Mouse (Mus musculus) thymus, adult 18-20 months (tissue): ENCODE measurements around the gene Cabp4.

Experiments used
- DNase-seq, 2 experiments: peaks; one replicate each; pipeline ENCODE4 v3.0.0; 2022; ENCODE audit warnings: mixed read lengths in 2 of 2

The Cabp4 gene

DNA sequence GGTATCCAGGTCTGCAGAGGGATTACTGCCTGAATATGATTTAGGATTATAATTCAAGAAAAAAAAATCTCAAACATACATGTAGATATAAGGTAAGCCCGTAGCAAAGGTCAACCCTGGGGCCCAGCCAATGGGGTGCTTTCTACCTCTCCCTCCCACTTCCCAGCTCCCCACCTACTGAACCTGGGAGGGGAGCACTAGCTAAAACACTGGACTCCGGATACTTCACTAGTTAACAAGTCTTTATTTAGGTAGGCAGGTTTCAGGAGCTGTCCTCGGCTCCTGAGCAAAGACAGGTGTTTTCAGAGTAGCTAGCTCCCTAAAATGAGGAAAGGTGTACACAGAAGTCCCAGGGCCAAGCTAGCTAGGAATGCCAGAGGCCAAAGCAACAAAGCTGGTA is 20.3 kb upstream of the Cabp4 start:
- no peak for DNase-seq

DNA sequence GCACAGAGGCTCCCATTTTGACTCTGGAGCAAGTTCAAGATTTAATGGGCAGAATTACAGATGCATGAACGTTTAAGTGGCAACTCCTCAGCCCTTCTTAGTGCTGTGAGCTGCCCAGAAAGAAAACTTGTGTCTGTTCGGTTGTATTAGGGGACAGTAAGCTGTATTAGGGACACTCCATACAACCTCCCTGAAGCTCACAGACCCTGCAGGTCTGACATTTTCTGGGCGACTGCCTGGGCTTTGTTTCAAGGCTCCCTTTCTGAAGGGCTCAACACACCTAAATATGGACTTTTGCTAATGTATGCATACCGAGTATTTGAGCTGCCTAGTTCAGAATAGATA is 19.7 kb upstream of the Cabp4 start:
- DNase-seq: no peak

DNA sequence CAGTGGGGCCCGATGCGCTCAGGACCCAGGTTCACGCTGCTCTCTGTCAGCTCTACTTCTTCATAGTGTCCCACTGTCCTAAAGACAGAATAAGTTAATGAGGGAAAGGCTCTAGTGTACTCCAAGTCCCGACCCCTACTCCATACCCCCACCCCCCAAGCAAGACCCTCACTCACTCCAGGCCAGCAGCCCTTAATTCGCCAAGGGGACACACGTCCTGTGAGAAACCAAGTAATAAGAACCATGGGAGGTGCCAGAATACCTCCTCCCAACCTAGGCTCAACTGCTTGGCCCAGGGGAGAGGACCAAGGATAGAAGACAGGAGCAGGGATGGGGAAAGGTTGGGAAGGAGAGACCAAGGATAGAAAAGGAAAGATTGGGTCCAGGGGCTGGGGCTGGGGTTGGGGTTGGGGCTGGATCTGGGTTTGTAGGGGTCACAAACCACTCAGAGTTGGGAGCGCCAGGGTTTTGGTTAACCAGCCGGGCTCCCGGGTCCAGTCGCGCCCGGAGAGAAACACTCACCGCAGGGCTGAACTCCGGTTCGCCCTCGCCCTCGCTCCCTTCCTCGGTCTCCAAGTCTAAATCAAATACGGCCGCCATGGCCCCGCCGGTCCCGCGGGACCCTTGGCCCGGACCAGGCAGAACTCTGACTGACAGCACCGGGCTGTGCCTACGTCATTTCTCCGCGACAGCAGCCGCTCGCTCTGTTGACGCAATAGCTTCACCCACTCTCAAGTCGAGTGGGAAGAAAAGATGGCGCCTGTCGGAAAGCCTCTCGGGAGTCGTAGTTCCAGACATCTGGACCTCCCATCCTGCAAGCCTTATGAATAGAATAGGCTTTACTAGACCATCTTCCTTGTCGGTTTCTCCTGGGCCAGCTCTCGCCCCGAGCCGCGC is 19.1 kb upstream of the Cabp4 start, which contains the start of gene Rps6kb2:
Rps6kb2 (minus strand) TSS at position 709 of the 897 bp plus-strand sequence.
- peak; percentile 88 to 91 for DNase-seq

DNA sequence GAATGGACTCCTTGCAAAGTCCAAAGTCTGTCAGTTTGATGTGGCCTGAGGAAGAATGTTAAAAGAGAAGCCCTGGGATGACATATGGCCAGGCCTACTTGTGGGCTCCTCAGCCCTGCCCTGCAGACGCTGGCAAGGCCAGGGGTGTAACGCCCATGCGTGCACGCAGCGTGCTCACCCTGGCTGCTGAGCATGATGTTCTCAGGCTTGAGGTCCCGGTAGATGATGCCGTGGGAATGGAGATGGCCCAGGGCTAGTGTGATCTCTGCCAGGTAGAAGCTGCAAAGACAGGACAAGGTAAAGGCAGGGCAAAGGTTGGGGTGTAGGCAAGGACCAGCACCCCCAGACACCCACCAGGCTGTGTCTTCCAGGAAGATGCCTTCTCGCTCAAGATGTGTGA is 15.2 kb upstream of the Cabp4 start:
- DNase-seq: no peak

DNA sequence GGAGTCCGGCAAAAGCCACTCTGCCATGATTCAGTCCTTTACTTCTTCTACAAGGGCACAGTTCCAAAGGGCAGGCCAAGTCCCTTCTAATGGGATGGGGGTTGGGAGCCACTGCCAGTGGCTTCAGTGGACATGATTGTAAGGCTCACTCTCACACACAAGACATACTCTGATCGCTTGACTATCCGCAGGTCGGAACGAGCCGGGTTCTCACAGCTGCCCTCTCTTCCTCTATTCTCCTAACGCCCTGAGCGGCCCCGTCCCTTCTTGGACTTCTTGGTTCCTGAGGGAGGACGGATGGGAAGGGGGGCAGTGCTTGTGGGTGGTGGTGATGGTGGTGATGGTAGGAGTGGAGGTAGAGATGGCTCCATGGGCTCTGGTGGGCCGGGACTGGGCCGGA is 12.9 kb upstream of the Cabp4 start:
- no peak for DNase-seq

DNA sequence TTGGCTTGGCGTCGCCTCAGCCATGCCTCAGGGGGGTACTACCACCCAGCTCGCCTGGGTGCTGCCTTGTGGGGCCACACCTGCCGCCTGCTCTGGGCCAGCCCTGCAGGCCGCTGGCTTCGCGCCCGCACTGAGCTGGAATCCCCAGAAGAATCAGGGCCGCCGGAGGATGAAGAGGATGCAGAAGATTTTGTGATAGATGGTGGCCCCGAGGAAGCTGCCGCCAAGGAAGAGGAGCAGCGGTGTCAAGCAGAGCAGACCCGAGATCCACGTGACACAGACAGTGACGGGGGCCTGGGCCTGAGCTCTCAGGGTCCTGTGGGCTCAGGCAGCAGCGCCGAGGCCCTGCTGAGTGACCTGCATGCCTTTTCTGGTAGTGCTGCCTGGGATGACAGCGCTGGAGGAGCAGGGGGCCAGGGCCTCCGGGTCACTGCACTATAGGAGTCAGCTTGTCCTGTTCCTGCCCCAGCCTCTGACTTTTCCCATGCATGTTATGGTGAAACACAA is 12.3 kb upstream of the Cabp4 start:
- peak in 1 of 2 experiments; percentile 47 for DNase-seq

DNA sequence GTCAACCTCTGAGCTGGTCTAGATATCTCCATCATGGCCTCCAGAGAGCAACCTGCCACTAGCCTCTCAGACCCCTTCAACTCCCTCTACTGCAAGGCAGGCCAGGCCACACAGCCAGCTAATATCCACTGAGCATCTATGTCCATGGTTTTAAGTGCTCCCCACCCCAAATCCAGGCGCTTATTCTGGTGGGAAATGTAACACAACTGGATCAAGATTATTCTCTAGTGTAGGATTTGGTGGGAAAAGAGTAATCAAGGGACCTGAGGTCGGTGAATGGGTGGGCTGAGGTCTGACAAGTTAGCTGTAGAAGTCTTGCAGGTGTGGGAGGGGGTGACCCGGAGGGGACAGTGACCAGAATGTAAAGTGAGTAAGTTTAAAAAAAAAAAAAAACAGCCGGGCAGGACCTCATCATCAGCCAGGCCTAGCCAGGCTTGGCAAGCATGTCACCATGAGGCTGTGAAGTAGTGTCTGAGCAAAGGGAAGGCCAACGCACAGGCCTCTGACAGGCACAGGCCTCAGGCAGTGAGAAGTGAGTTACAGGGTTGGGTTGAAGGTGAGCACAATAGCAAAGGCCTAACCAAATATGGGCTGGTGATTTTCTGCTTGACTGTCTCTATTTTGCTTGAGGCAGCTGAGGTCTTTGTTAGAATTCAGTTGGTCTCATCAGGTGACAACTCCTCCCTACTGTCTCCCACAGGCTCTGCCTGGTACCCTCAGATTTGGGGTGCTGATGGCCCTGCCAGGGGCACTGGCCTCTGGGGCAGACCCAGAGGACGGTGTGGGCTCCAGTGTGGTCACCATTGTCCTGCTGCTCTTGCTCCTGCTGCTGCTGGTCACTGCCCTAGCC is 11.6 kb upstream of the Cabp4 start:
- no peak for DNase-seq

DNA sequence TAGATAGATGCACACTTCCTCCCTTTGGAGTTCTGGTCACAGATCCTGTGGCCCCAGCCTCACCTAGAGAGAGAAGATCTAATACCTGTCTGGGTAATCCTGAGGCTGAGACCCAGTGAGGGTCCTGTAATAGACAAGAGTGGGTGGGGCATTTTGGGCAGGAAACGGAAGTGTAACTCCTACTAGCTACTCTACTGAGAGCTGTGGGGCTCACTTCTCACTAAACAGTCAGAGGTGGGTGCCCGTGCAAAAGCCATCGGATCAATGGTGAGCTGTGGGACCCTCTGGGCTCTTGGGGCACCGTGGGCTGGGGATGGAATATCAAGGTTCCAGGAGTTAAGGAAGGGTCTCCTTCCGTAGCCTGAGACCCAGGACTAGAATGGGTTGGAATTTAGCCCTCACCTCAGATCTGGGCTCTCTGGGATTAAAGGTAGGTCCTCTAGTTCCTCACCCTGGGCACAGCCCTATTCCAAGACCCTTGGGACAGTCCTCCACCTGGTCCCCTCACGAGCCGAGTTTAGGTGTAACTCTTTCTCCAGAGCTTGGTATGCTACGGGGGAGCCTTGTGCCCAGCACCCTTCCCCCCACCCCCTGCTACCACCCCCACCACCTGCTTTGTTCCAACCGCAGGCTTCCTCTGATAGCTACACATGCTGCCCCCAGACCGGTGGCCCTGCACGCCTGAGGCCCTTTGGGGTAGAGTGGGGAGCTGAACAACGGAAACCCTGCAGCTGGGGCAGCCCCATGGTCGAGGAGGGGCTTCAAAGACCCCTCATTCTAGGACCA is 10.8 kb upstream of the Cabp4 start:
- peak; percentile 74 to 86 for DNase-seq

DNA sequence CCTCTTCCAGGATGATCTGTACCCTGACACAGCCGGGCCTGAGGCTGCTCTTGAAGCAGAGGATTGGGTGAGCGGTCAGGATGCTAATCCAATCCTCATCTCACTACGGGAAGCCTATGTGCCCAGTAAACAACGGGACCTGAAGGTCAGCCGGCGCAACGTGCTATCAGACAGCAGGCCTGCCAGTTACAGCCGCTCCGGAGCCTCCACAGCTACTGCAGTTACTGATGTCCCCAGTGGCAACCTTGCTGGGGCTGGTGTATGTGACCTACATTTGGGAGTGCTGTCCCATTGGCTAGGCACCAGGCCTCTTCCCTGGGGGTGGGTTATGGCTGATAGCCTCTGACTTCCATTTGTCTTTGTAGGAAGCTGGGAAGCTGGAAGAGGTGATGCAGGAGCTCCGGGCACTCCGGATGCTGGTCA is 9.4 kb upstream of the Cabp4 start, which contains the start of gene Ptprcap:
Ptprcap (plus strand) TSS at position 373 of the 423 bp plus-strand sequence.
- DNase-seq: no peak

DNA sequence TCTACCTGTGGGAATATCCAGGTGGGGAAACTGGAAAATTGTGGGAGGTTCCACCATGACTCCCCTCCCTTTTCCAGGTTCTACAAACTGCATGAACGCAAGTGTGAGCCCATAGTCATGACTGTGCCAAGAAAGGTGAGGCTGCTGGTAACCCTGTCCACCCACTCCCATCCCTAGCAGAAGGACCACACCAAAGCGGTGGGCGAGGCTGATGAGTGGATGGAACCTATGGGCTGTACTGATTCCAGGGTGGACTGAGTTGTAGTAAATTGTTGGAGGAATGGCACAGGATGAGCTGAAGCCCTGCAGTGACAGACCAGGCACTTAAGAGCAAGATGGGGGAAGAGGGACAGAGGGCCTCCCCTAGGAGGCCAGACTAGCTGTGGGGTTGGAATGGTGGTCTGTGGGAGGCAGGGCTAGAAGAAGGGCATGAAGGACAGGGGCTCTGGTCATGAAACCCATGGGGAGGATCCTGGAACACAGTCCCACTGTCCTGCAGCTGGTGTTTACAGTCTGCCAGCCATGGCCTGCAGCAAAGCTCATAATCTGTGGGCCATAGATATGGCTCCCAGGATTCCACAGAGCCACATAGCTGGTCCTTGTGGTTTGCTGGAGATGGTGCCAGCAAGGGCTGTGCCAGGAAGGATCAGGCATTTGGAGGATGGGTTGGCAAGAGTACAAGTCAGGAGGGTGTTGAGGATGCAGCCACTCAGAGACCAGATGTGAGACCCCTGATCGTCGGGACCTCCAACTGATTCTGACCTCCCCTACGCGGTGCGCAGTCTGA is 8.8 kb upstream of the Cabp4 start:
- no peak for DNase-seq

DNA sequence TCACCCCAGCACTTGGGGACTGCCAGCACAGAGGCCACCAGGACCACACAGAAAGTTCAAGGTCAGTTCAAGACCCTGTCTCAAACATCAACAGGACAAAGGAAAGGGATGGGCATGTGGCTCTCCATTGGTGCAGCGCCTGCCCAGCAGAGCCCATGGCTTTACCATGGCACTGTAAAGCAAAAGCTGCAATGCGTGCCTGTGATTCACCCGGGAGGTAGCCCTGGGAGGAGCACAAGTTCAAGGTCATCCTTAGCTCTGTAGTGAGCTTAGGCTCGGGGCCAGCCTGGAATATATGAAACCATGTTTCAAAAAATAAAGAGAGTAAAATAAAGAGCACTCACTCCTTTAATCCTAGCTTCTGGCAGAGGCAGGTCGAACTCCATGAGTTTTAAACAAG is 8.1 kb upstream of the Cabp4 start:
- no peak for DNase-seq

DNA sequence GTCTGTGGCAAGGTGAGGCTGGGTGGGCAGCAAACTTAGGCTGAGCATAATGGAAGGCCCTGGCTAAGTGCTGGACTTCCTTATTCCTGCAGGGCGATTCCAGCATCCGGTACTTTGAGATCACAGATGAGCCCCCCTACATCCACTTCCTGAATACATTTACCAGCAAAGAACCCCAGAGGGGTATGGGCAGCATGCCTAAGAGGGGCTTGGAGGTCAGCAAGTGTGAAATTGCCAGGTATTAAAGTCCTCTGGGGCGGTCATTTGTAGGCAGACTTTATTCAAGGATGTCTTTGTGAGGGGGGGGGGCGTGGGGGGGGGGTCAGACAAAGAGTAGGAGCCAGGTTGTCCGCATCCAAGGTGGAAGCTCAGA is 7.6 kb upstream of the Cabp4 start:
- DNase-seq: no peak

DNA sequence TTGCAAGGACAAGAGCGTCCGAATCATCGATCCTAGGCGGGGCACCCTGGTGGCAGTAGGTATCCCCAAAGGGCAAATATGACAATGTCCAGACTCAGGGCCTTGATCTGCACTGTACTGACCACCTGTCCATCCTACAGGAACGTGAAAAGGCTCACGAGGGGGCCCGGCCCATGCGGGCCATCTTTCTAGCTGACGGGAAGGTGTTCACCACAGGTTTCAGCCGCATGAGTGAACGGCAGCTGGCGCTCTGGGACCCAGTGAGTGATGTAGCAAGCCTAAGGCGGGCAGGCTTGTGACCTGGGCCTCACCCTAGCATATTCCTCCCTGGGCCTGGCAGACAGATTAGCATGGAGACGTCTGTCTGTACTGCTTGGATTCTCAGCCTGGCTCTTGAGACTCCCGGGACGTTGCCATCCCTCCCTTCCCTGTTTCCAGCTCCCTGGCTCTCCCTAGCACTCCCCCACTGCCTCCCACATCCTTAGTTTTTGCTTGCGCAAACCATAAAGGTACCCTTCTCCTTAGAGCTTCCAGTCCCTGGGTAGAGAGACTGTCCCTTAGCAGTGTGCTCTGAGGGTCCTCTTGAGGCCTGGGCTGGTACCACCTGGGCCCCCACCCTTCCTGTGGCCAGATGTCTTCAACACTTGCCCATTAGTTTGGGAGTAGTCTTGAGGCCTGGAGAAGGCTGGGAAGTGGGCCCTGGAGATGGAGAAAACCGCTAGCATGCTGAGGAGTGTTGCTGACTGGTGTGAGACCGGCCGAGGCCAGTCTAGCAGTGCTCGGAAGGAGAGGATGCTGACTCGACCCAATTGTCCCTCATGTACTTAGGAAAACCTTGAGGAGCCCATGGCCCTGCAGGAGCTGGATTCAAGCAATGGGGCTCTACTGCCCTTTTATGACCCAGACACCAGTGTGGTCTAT is 7.0 kb upstream of the Cabp4 start:
- no peak for DNase-seq

DNA sequence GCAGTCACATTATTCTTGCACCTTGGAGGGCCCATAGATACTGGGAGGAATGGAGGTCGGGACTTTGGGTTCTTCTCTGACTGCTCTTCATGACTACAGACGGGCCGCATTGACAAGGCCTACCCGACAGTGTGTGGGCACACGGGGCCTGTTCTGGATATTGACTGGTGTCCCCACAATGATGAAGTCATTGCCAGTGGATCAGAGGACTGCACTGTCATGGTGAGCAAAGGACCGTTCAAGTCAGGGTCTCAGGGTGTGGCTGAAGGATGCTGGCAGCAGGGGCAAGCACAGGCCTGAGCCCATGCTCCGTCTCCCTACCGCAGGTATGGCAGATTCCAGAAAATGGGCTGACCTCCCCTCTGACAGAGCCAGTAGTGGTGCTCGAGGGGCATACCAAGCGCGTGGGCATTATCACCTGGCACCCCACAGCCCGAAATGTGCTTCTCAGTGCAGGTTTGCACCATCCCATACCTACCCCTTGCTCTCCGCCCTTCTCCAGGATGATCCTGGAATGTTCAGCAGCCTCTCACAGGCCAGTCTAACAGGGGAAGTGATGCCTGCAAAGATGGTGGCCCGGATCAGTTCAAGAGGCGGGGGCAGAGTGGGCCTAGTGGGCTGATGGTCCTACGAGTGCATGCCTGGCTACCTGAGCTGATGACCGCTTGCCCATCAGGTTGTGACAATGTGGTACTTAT is 6.1 kb upstream of the Cabp4 start:
- DNase-seq: no peak

DNA sequence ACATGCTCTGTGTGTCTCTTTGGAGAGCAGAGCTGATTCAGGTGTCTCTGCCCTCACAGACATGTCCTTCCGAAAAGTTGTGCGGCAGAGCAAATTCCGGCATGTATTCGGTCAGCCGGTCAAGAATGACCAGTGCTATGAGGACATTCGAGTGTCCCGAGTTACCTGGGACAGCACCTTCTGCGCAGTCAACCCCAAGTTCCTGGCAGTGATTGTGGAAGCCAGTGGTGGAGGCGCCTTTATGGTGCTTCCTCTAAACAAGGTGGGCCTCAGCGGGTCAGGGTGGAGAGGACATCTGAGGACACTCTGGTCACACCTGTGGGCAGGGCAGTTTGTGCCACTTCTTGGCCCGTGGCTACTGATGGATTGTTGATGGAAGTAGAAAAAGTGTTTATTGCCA is 5.5 kb upstream of the Cabp4 start:
- DNase-seq: no peak

DNA sequence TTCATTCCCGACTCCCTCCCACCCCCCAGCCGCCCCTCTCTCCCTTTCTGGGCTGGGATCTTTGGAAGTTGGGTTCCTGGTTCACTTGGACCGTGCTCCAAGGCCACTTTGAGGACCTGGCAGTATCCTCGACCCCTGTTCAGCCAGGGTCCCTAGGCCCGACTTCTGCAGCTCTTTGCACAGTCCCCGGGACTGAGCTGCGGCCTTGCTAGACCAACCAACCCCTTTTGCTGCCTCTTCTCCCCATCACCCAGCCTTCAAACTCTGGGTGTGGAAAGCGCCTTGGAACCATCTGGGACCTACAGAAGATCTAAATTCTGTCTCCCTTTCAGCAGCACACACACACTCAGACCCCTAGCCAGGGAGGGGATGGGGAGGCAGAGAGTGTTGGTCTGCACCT is 5.0 kb upstream of the Cabp4 start:
- DNase-seq: no peak

DNA sequence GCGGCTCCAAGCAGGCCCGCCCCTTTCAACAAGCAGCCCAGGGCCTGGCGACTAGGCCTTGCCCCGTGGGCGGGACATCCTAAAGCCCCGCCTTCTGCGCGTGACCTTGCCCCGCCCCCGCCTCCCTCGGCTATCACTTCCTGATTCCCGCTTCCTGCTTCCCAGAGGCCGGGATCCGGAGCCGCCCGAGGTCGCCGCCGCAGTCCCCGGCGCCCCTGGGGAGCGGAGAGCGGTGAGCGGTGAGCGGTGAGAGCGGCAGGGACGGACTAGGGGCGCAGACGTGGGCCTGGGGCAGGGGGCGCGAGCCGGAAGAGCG is 4.6 kb upstream of the Cabp4 start, which contains the start of gene Coro1b:
Coro1b (plus strand) TSS at position 129 of the 316 bp plus-strand sequence.
- DNase-seq: peak; percentile 91 to 93

DNA sequence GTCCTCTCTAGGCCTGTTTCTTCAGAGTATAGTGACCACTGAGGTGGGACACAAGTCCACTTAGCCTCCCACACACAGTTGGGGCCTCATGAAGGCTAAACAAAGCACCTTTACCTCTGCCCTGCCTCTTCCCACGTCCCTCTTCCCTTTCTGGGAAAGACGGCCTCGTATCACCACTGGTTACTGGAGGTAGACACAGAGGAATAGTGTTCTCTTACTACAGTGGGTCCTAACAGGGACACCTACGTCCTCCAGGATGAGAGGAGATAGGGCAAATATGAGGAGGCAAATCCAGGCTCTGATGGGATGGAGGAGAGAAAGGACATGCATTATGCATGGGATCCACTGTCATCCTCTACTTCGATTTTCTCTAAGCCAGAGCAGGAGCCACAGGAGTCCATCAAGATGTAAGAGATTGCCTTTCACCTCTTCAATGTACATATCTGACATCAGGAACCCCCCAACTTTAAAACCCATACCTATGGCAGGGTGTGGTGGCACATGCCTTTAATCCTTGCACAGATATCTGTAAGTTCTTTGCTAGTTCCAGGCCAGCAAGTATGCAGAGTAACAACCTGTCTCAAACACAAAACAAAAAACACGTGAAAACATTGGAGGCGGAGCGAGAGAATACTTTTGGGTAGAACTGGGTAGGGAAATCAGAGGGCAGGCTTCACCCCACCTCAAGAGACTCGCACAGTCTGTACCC is 4.1 kb upstream of the Cabp4 start:
- DNase-seq: no peak

DNA sequence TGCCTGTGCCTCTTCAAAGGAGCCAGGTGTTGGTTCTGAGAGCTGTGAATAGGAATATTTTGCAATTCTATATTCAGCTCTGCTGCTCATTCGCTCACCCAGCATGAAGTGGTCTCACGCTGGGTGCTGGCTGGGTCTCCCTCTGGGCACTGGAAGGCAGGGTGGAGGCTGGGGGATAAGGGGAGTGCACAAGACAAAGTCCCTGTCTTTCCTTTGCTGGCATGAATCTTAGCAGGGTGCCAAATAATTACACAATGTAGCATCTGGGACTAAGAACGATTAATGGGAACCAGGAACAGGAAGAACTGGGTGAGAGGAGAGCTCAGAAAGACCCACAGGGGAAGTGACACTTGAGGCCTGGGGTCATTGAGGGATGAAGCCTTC is 3.2 kb upstream of the Cabp4 start:
- no peak for DNase-seq
